Mouse (Mus musculus) cerebellum, adult 2 months (tissue): ENCODE results near the gene Timm9.

ENCODE experiments used
- CTCF ChIP-seq: fragments of 200-500 bp; IDR thresholded peaks from 2 replicates; pipeline ENCODE4 v1.5.1; 2011; ENCODE audit warnings: low read depth, mild to moderate bottlenecking, control low read depth, low read length, moderate library complexity, borderline replicate concordance; ENCODE audit not compliant: insufficient read depth
- POLR2A ChIP-seq: fragments of 200-500 bp; IDR thresholded peaks from 2 replicates; pipeline ENCODE4 v1.6.1; 2011; ENCODE audit warnings: low read length, control low read depth, borderline replicate concordance; ENCODE audit not compliant: insufficient read depth

DNA sequence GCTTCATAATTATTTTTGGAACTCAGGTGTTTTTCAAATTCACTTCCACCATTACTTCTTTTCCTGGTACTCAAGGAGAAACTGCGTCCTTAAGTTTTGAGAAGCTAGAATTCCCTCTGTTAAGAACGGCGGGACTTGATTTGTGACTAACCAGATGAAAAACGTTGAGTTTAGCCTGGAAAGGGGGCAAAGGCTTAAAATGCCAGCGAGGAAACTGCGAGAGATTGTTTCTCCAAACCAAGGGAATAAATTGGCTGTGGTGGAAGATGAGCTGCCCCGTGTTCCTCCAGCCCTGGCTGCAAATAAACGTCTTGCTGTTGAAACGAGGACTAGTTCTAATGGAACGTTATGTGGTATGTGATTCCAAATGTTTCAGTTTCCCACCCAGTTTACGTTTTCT lies 1.2 kb upstream of the Timm9 start:
- TF ChIP-seq CTCF (no peak), POLR2A (no peak)
